Mouse (Mus musculus): ENCODE measurements around the gene Ier3. TPM values are rescaled to one million over a fixed set of nuclear protein-coding genes. Genes with fewer than 3 reads are reported as not detected.
A peak's percentile ranks its signal among the peaks of the same experiment; 100 is the strongest.

Ier3 gene
- polyA plus RNA-seq (2014; fragmentation: Nextera tagmentation; extraction: Ambion mirVana) = 2.5 and 4.0 TPM in 2 replicates

DNA sequence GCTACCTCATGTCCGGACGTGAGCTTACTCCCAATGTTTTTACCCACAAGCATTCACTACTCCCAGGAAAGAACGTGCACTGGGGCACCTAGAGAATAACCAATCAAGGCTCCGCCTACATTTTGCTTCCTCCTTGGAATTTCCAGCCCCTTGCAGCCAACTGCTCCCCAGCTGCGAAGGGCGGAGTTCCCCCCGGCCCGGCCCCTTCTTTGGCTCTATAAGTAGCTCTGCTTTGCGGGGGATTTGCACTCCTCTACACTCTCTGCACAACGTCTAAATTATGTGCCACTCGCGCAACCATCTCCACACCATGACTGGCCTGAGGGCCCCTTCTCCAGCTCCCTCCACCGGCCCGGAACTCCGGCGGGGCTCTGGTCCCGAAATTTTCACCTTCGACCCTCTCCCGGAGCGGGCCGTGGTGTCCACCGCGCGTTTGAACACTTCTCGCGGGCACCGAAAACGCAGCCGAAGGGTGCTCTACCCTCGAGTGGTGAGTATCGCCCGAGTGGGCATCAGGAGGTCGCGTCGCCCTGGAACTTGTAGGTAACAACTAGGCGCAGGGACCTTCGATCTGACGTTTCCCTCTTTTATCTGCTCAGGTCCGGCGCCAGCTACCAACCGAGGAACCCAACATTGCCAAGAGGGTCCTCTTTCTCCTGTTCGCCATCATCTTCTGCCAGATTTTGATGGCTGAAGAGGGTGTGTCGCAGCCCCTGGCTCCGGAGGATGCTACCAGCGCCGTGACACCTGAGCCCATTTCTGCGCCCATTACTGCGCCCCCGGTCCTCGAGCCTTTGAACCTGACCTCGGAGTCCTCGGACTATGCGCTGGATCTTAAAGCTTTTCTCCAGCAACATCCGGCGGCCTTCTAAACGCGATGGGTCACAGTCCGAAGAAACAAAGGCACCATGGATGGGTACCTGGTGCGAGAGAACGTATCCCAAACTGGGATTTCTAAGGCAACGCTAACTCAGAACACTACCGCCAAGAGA is at the start of gene Ier3:
Gene Ier3, plus strand, starts transcription at position 246 of the 992 bp plus-strand sequence.
- Histone ChIP-seq H3K4me1 (ENCODE audit: control insufficient read depth, insufficient read depth, low read length) (peaks cover 24% of the 10 kb centered on the region), H3K9me3 (ENCODE audit: control insufficient read depth, low read length) (no peaks in the 10 kb centered on the region), H3K9ac (ENCODE audit: low read length) (peak within 1 kb of the TSS; percentile 76), H3K27me3 (ENCODE audit: control insufficient read depth, insufficient read depth, low read length) (peaks cover 21% of the 10 kb centered on the region), H3K36me3 (ENCODE audit: control insufficient read depth, insufficient read depth, low read length) (no peaks in the 10 kb centered on the region; the same call in 1 of the 2 replicates), H3K4me2 (peak within 1 kb of the TSS; percentile 92), H3K27ac (ENCODE audit: low read depth, low read length) (no peak within 1 kb of the TSS), H3K4me3 (ENCODE audit: low read depth, low read length) (peak within 1 kb of the TSS; percentile 58)
- WGBS = under 1% methylated on average over 62 of the region's 62 CpGs
- DNase-seq (ENCODE audit: low spot score, missing footprints) (peak; percentile 95), ATAC-seq (ENCODE audit: low FRiP score) (peak; percentile 25; the same call in 1 of the 2 replicates)

- no peaks in the 10 kb centered on the region for H3K9me3 ChIP-seq (ENCODE audit: control insufficient read depth, low read length)
- ATAC-seq (ENCODE audit: low FRiP score) (no peak), DNase-seq (ENCODE audit: low spot score, missing footprints) (no peak)
- H3K4me1 ChIP-seq (ENCODE audit: control insufficient read depth, insufficient read depth, low read length) = no peaks in the 10 kb centered on the region
- no peak overlapping the region for H3K9ac ChIP-seq (ENCODE audit: low read length)
- no peak overlapping the region for H3K27ac ChIP-seq (ENCODE audit: low read depth, low read length)
- no peak overlapping the region for H3K4me2 ChIP-seq
- H3K27me3 ChIP-seq (ENCODE audit: control insufficient read depth, insufficient read depth, low read length) = no peaks in the 10 kb centered on the region
- no peak overlapping the region for H3K4me3 ChIP-seq (ENCODE audit: low read depth, low read length)
- 83% methylated on average over 13 of the region's 13 CpGs for WGBS
- H3K36me3 ChIP-seq (ENCODE audit: control insufficient read depth, insufficient read depth, low read length) = no peaks in the 10 kb centered on the region
Observed at GRCm38 (mm10) chr17:35776811-35777609, 44.5 kb upstream of the Ier3 start.

- ATAC-seq (ENCODE audit: low FRiP score) = no peak
- Histone ChIP-seq H3K36me3 (ENCODE audit: control insufficient read depth, insufficient read depth, low read length) (no peaks in the 10 kb centered on the region), H3K4me1 (ENCODE audit: control insufficient read depth, insufficient read depth, low read length) (no peaks in the 10 kb centered on the region), H3K27ac (ENCODE audit: low read depth, low read length) (no peak overlapping the region), H3K4me2 (no peak overlapping the region), H3K27me3 (ENCODE audit: control insufficient read depth, insufficient read depth, low read length) (no peaks in the 10 kb centered on the region), H3K9me3 (ENCODE audit: control insufficient read depth, low read length) (no peaks in the 10 kb centered on the region), H3K9ac (ENCODE audit: low read length) (no peak overlapping the region), H3K4me3 (ENCODE audit: low read depth, low read length) (no peak overlapping the region)
- DNase-seq (ENCODE audit: low spot score, missing footprints) = peak; percentile 72
- 84% methylated on average over 6 of the region's 6 CpGs for WGBS
Observed at GRCm38 (mm10) chr17:35778965-35779364, 42.5 kb upstream of the Ier3 start.

DNA sequence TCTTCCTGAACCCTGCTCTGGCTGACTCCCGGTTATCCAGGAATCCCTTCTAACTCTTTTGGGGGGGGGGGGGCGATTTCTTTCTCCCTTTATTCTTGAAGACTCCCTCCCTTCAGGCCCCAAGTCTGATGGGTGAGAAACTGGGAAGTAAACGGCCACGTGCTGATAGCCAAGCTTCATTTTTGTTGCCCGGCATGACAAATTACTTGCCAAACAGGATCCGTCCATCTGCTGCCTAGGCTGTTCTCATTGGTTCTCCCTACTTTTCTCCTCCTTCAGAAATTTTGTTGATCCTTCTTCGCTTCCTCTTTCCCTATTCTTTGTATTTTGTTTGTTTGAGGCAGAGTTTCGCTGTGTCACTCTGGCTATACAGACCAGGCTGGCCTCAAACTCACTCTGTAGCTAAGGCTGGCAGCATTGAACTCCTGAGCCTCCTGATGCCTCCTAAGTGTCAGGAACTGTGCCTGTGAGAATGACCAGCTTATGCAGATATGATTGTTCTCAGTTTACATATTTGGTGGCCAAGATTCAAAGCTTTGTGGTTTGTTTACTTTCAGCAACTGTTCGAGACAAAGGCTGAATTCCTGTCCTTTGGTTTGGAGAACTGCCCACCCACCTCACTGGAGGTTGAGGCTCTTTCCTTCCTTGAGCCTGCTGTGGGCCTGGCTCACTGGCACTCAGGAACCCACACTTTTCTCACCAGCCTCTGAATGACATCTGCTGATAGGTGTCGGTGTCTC is 41.8 kb upstream of the Ier3 start:
- H3K9ac ChIP-seq (ENCODE audit: low read length) = no peak overlapping the region
- 75% methylated on average over 10 of the region's 10 CpGs for WGBS
- no peak overlapping the region for H3K4me2 ChIP-seq
- peak; percentile 41 for DNase-seq (ENCODE audit: low spot score, missing footprints)
- H3K27me3 ChIP-seq (ENCODE audit: control insufficient read depth, insufficient read depth, low read length) = no peaks in the 10 kb centered on the region
- ATAC-seq (ENCODE audit: low FRiP score) = no peak
- no peak overlapping the region for H3K27ac ChIP-seq (ENCODE audit: low read depth, low read length)
- H3K4me1 ChIP-seq (ENCODE audit: control insufficient read depth, insufficient read depth, low read length) = no peaks in the 10 kb centered on the region
- H3K9me3 ChIP-seq (ENCODE audit: control insufficient read depth, low read length) = no peaks in the 10 kb centered on the region
- H3K36me3 ChIP-seq (ENCODE audit: control insufficient read depth, insufficient read depth, low read length) = no peaks in the 10 kb centered on the region
- H3K4me3 ChIP-seq (ENCODE audit: low read depth, low read length) = no peak overlapping the region

DNA sequence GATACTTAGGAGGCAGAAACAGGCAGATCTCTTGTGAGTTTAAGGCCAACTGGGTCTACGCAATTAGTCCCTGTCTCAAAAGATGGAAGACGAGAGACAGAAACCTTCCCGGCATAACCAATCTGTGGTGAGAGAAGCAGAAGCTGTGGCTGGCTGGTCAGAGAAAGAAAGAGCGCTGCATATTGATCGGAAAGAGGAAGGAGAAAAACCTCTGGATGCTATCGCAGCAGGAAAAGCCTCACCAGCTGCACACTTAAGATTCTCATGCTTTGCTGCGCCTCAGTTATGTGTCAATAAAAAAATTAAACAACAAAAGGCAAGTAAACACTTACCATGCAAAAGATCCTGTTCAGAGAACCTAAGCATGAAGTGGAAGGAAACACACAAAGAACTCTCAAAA is 41.1 kb upstream of the Ier3 start:
- Histone ChIP-seq H3K9me3 (ENCODE audit: control insufficient read depth, low read length) (no peaks in the 10 kb centered on the region), H3K36me3 (ENCODE audit: control insufficient read depth, insufficient read depth, low read length) (no peaks in the 10 kb centered on the region), H3K4me3 (ENCODE audit: low read depth, low read length) (no peak overlapping the region), H3K4me1 (ENCODE audit: control insufficient read depth, insufficient read depth, low read length) (no peaks in the 10 kb centered on the region), H3K27ac (ENCODE audit: low read depth, low read length) (no peak overlapping the region), H3K4me2 (no peak overlapping the region), H3K9ac (ENCODE audit: low read length) (no peak overlapping the region), H3K27me3 (ENCODE audit: control insufficient read depth, insufficient read depth, low read length) (no peaks in the 10 kb centered on the region)
- 93% methylated on average over 7 of the region's 7 CpGs for WGBS
- ATAC-seq (ENCODE audit: low FRiP score) (no peak), DNase-seq (ENCODE audit: low spot score, missing footprints) (no peak)

GRCm38 (mm10) chr17:35782398-35782797 is 39.1 kb upstream of the Ier3 start:
- H3K9ac ChIP-seq (ENCODE audit: low read length) = no peak overlapping the region
- H3K4me2 ChIP-seq = no peak overlapping the region
- H3K36me3 ChIP-seq (ENCODE audit: control insufficient read depth, insufficient read depth, low read length) = no peaks in the 10 kb centered on the region
- no peaks in the 10 kb centered on the region for H3K27me3 ChIP-seq (ENCODE audit: control insufficient read depth, insufficient read depth, low read length)
- H3K4me1 ChIP-seq (ENCODE audit: control insufficient read depth, insufficient read depth, low read length) = no peaks in the 10 kb centered on the region
- no peaks in the 10 kb centered on the region for H3K9me3 ChIP-seq (ENCODE audit: control insufficient read depth, low read length)
- H3K4me3 ChIP-seq (ENCODE audit: low read depth, low read length) = no peak overlapping the region
- ATAC-seq (ENCODE audit: low FRiP score) (no peak), DNase-seq (ENCODE audit: low spot score, missing footprints) (peak; percentile 88)
- 67% methylated on average over 2 of the region's 2 CpGs for WGBS
- H3K27ac ChIP-seq (ENCODE audit: low read depth, low read length) = no peak overlapping the region

GRCm38 (mm10) chr17:35782924-35783323 is 38.6 kb upstream of the Ier3 start:
- no peaks in the 10 kb centered on the region for H3K9me3 ChIP-seq (ENCODE audit: control insufficient read depth, low read length)
- H3K27ac ChIP-seq (ENCODE audit: low read depth, low read length) = no peak overlapping the region
- 86% methylated on average over 5 of the region's 5 CpGs for WGBS
- DNase-seq (ENCODE audit: low spot score, missing footprints) = no peak
- no peaks in the 10 kb centered on the region for H3K27me3 ChIP-seq (ENCODE audit: control insufficient read depth, insufficient read depth, low read length)
- H3K4me1 ChIP-seq (ENCODE audit: control insufficient read depth, insufficient read depth, low read length) = no peaks in the 10 kb centered on the region
- H3K4me3 ChIP-seq (ENCODE audit: low read depth, low read length) = no peak overlapping the region
- no peak overlapping the region for H3K4me2 ChIP-seq
- no peaks in the 10 kb centered on the region for H3K36me3 ChIP-seq (ENCODE audit: control insufficient read depth, insufficient read depth, low read length)
- H3K9ac ChIP-seq (ENCODE audit: low read length) = no peak overlapping the region
- no peak for ATAC-seq (ENCODE audit: low FRiP score)

GRCm38 (mm10) chr17:35783944-35784343 is 37.5 kb upstream of the Ier3 start:
- H3K4me2 ChIP-seq = no peak overlapping the region
- no peak overlapping the region for H3K9ac ChIP-seq (ENCODE audit: low read length)
- H3K4me3 ChIP-seq (ENCODE audit: low read depth, low read length) = no peak overlapping the region
- no peak overlapping the region for H3K27ac ChIP-seq (ENCODE audit: low read depth, low read length)
- no peaks in the 10 kb centered on the region for H3K4me1 ChIP-seq (ENCODE audit: control insufficient read depth, insufficient read depth, low read length)
- WGBS = 87% methylated on average over 6 of the region's 6 CpGs
- no peak for DNase-seq (ENCODE audit: low spot score, missing footprints)
- H3K36me3 ChIP-seq (ENCODE audit: control insufficient read depth, insufficient read depth, low read length) = no peaks in the 10 kb centered on the region
- no peak for ATAC-seq (ENCODE audit: low FRiP score)
- H3K27me3 ChIP-seq (ENCODE audit: control insufficient read depth, insufficient read depth, low read length) = no peaks in the 10 kb centered on the region
- no peaks in the 10 kb centered on the region for H3K9me3 ChIP-seq (ENCODE audit: control insufficient read depth, low read length)
